Mouse (Mus musculus): Measurements from ENCODE around the gene Ubash3a.

GRCm38 (mm10) chr17:31226931-31227330 lies 19.3 kb downstream of the Ubash3a start:
- TF ChIP-seq HCFC1 (IDR thresholded peaks at IDR 0.05; ENCODE audit: borderline replicate concordance, insufficient read depth, low read length): no peak
- TF ChIP-seq ZNF384 (IDR thresholded peaks at IDR 0.05; ENCODE audit: low read depth, low read length): no peak
- TF ChIP-seq CHD2 (IDR thresholded peaks at IDR 0.05; ENCODE audit: low read depth, low read length): no peak
- TF ChIP-seq MAFK (IDR thresholded peaks at IDR 0.05; ENCODE audit: insufficient read depth, low read depth, low read length): no peak
- no peak for TF ChIP-seq ZC3H11A (IDR thresholded peaks at IDR 0.05; ENCODE audit: borderline replicate concordance, low read depth, low read length)

All from ES-E14 (cell line).